Mouse (Mus musculus): ENCODE measurements around the gene Scn8a.

DNA sequence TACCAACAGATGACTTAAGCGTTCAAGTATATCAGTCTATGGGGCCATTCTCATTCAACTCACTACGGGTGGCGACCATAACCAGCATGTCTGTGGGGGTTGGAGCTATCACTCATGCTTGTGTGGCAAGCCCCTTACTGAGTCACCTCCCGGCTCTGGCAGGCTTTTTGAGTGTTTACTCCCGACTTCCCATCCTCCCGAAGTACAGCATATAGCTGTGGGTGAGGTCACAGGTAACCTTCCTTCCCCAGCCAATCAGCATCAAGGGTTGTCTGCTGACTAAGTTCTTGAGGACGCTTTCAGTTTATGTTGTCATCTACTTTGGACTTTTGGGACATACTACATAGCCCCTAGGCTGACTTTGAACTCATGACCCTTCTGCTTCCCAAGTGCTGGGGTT lies 25.3 kb upstream of the Scn8a start:
- no peak for TF ChIP-seq CTCF (IDR thresholded peaks at IDR 0.05; ENCODE audit: insufficient read depth, low read depth, low read length)
- no peak for TF ChIP-seq POLR2A (IDR thresholded peaks at IDR 0.05; ENCODE audit: insufficient read depth, low read depth, low read length)

Measured in olfactory bulb, adult 2 months (tissue).